Mouse (Mus musculus) adrenal gland (tissue): ENCODE measurements around the gene Hlcs.

Source experiments
- intact Hi-C: fragments of 180-260 bp; cut with DNase I; formaldehyde crosslinking; loops from one replicate; pipeline ENCODE4 v1.15.1; 2025

The Hlcs gene

DNA sequence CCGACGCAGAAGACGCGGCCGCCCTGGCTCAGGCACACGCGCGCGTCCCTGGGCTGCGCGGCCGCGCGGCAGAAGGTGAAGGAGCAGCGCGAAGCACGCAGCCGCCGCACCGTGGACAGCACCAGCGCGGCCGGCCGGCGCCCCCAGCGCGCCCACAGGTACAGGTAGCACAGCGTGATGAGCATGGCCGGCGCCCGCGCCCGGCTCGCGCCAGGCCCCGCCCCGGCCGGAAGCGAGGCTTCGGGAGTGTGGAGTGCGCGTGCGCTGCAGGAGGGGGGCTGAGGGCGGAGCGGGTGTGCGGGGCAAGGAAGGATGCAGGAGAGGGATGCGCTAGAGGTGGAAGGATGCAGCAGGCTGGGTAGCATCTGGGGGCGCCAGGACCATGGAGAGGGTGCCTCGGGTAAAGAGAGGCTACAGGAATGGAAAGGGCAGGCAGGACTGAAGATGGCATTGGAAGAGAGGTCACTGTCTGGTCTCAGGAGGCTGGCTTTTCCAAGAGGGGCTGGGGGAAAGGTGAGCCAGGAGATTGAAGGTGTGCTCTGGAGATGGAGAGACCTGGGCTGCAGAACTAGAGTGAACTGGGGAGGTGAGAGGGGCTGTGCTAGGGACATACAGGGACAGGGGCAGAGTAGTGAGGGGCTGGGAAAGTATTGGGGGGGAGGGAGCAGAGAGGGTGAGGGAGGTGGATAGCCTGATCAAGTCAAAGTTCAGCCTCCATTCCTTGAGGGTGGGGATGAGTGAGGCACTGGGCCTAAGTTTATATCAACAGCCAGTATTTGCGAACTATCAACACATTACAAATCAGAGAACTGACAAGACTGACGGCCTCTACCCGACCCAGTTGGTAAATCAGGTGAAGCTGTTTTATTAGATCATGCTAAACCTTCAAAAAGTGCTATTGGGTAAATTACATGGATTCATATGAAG lies 23.0 kb downstream of the Hlcs start:
- intact Hi-C loops = no loop called here

DNA sequence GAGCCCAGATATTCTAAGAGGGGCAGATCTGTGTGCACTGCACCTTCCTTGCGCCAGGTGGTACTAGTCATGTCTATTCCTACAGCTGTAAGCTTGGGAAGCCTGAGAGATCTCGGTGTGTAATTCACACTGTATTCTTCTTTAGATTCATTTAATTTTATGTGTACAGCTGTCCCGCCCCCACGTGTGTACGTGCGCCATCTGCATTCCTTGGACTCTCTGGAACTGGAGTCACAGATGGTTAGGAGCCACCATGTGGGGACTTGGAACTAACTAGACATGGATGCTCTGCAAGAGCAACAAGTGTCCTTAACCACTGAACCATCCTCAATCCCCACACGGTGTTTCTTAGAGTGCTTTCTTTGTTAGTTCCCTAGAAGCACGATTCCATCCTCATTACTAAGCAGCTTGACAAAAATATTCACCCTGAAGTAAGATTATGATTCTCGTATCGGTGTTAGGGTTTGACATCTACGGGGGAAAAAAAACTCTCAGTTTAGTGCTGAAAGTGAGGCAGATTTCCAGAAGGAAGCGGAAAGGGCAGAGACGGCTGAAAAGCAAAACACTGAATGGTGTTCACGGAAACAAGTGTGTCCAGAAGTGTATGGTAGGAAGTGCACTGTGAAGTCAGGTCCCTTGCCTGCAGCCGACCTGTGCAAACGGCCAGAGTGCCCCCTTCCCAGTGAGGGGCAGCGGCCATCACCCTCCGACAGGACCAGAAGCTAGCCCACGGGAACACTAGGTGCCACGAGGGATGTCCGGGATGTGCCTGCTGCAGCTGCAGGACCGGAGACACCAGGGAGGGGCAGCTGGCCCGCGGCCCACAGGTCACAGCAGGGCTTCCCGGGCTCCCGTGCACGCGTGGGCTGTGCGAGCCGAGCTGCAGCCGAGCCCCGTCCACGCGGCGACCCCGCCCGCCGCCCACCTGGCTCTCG lies 24.0 kb downstream of the Hlcs start:
- intact Hi-C loops = no loop called here

DNA sequence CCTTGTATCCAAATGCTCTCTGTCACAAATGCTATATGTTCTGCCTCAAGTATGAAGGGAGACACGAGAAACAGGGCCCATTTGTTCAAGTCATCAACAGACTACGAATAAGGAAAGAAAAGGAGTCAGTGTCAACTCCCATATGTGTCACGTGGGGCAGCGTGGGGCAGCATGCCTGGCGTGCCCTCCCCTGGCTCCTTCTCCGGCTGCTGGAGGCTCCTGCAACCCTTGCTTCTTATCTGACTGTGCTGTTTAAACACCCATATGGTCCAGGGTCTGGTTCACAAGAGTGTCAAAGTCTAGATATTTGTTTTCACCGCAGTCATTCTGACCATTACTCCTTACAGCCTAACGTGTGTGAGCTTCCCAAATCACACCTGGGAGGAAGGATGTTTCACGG lies 25.5 kb downstream of the Hlcs start:
- intact Hi-C loops = no loop called here

DNA sequence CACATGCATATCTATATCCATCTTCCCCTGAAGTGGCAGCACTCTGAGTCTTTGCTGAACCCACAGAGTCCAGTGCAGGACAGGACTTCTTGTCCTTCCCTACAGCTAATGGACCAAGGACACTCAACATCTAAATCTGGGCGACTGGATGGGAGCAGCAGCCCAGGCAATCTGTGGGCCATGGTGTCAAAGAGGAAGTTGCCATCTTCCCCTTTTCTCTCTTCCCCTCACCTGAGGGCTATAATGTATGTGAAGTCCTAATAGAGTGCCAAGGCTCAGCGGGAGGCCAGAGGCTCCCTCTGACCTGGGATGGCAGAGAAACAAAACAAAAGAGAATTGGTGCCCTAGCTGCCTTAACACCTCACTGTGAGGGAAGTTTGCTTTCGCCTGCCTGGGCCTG lies 29.4 kb downstream of the Hlcs start:
- intact Hi-C loops = no loop called here

DNA sequence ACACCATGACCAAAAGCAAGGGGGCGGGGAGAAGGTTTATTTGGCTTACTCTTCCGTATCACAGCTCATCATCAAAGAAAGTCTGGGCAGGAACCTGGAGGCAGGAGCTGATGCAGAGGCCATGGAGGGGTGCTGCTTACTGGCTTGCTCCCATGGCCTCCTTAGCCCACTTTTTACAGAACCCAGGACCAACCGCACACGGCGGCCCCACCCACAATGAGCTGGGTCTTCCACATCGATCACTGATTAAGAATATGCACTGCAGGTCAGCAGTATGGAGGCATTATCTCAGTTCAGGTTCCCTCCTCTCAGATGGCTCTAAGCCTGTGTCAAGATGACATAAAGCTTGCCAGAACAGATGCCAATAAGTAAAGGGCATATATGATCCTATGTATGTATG lies 42.5 kb downstream of the Hlcs start:
- intact Hi-C loops = loop anchor here (5.0 kb wide), 1 partner anchor 41 kb away; the partner anchor contains the start of gene Hlcs

DNA sequence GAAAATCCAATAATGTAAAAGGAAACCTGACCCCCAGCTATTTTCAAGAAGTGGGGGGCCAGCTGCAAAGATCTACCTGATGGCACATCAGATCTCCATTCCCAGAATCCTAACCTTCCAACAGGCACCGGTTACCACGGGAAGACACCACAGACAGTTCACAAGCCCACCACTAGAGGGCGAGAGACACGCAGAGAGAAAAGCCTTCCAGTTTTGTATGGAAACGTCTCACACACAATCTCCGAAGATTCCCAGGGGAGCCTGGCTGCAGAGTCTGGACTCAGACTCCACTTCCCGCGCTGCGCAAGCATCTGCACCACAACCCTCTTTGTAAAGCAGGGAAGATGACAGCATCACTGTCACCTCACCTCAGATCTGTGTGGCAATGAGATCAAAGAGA lies 43.7 kb downstream of the Hlcs start:
- intact Hi-C loops = loop anchor here (5.0 kb wide), 2 partner anchors 43 to 63 kb away; partner anchors contain the start of gene Hlcs

DNA sequence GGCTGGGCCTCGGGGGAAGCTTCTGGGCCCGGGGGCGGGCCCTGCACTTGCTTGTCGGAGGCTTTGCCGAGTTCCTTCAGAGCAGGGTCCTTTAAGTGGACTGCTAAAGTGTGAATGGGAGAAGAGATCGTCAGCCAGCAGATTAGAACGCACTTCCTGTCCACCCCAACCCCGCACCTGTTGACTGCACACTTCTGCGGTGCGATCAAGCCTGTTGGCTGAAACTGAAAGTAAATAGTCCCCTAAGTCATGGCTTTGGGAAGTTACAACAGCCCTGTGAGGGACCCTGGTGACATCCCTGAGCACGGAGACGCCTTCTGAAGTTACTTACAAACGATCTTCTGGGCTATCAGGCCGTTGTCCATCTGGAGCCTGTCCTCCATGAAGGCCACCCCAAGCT lies 45.2 kb downstream of the Hlcs start:
- intact Hi-C loops = loop anchor here (5.0 kb wide), 1 partner anchor 64 kb away; no protein-coding TSS in a partner anchor

DNA sequence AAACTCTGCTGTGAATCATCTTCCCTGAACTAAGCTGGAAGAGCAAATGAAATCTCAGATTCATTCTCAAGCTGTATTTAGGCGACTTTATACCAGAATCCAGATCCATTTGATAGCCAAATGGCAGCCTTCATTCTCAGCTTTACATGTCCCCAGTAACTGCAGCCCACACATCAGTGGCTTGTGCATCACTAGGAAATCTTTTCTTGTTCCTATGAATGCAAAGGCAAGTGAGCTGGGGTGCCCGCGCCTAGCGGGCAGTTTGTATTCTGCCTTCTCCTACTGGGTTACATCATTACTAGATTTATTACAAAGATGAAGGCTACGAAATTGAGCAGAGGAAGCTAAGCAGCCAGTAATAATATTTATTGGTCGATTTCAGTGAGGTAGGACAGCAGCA lies 48.8 kb downstream of the Hlcs start:
- intact Hi-C loops = loop anchor here (5.0 kb wide), 1 partner anchor 68 kb away; no protein-coding TSS in a partner anchor

DNA sequence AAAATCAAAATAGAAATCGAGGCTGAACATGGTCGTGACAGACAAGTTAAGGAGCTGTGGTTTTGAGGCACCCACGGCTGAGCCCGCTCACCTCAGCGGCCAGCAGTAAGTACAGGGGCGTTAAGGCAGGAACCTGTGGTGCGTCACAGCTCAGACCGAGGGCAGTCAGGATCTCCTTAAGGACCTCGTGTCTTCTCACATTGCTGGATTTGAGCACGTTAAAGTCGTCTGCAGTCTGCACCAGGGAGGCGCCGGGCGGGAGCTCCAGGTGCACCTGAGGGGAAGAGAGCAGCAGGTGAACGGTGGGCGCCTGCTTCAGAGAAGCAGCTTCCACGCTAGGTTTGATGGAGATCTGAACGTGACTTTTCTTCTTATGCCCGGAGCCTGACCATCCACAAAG lies 50.9 kb downstream of the Hlcs start:
- intact Hi-C loops = no loop called here

DNA sequence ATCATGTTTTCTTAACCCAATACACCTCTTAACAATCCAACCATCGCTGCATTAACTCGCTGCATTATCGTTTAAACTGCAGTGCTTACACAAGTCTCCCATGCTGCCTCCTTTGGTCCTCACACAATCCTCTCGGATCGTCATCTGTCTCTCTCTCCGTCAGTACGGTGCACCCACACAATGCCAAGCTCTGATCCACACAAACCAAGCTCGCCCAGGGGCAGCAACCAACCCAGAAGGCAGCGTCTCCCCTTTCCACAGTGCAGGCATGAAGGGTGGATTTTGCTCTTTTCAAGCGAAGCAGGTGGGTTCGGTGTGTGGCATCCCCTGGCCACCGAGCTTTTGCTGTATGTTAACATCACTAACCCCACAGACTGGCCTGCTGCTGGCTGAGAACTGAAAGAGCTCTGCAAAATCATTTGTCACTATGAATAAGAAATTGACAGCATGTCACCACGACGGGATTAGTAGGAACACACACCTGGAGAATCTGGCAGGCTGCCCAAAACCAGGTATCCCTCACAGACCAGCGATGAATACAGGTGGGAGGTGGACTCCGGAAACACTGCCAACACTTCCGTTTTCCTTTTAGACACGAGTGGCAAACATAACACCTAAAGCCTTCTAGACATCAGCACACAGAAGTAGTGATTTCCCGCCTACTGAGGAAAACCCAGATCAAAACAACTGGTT lies 52.3 kb downstream of the Hlcs start:
- intact Hi-C loops = no loop called here

DNA sequence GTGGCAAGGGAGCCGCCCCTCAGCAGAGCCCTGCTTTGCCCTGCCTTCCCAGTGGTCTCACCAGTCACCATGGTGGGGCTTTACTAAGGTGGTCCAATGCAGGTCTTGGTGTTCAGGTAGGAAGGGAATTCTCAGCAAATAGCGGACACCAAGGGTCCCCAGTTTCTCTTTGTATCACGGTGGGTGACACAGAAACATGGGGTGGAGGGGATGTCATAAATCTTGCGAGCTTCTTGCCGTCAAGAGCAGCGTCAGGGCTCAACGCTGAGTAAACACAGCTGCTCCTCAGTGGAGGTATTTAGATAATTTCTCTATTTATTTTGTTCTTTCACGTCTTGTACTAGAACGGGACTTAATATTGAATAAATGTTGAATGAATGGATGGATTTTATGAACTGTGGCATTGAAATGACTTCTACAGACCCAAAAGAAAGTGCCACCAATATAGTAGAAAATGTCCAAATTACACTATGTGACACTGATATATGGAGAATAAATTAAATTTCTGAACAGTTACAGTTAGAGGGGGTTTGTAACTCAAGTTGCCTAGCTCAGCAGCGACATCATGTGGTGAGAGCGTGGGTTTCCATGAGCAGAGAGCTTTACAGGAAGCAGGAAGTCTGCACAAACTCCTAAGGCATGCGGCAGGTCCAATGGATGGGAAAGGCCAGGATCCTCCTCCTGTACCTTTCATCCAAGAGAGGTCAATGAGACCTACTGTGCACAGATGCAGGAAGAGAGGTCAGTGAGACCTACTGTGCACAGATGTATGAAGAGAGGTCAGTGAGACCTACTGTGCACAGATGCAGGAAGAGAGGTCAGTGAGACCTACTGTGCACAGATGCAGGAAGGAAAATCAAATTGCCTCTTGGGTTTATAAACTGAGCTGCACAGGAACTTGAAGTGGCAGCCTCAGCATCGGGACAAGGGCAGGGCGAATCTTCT lies 54.7 kb downstream of the Hlcs start:
- intact Hi-C loops = loop anchor here (1.0 to 2.0 kb wide), 2 partner anchors 220 to 320 kb away; no protein-coding TSS in a partner anchor

DNA sequence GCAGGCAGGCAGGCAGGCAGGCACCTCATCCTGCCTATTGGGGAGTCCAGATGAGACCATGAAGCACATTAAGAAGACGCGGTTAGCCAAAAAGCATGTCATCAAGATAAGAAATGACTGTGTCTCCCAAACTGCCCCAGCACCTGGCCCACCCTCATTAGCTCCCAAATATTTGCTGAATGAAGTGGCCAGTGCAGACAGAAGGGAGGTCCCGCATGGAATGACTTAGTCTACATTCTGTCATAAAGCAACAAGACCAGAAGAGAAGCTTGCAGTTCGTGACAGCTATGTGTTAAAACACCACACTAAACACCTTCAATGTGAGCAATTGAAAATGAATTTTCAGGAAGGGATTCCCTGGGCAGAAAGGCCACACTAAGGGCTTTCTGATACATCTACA lies 57.8 kb downstream of the Hlcs start:
- intact Hi-C loops = no loop called here

DNA sequence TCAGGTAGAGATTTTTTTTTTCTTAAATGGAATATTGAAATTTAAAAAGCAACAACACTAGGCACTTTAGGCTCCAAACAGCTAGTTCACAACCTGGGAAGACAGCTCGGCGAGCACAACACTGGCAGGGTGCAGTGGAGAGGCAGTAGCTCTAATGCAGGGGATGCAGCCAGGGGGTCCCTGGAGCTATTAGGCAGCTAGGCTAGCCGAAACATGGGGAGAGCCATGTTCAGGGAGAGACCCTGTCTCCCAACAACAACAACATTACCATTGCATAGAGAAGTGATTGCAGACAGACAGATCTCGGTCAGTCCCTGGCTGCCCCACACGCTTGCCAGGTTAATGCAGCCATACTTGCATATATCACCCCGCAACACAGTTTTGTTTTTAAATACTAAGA lies 58.3 kb downstream of the Hlcs start:
- intact Hi-C loops = no loop called here

DNA sequence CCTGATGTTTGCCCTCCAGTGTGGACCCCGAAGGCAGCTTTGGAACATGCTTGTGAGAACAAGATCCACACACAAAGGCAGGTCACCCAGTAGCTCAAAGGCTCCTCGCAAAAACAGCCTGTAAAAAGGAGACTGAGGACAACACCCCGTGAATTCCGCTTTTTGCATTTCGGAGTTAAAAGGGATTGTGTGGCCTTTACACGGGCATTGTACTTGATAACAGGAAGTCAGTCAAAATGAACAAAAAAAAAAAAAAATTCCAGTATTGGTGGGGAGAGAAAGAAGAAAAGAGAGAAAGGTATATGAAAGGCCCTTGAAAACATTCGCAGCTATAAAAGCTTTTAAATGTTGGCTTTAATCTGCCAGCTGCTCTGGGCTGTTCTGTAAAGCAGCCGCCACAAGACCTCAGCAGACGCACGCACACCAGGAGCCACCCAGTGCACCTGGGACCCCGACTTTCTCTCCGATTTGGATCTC lies 58.9 kb downstream of the Hlcs start:
- intact Hi-C loops = no loop called here

DNA sequence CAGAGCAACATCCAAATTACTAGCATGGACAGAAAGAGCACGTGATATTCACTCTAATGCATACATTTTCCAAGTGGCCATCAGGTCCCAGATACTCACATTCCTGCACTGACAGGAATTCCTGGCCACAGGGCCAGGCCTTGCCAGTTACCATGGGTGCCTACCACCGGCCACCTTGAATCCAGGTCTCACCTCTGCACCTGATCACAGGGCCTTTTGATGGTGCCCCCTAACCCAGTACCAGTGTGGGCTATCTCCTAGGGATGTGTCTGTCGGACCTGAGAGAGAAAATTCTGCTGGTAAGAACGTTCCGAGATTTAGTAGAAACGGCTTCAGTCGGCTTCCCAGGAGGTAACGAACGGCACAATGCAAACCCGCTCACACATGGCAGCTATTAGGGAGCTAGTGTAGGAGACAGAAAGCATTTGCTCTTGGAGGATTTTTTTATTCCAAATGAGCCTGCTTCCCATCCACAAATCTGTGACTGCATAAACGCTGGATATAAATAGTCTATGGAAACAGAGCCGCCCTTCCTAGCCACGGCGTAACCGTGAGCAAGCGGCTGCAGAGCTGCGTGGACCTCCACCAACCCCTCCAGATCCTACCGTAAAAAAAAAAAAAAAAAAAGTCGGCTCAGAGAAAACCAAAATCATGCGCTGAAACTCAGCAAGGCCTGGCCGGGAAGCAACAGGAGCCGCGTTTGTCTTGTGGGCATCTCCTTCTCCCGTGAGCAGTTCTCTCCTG lies 59.5 kb downstream of the Hlcs start:
- intact Hi-C loops = no loop called here

DNA sequence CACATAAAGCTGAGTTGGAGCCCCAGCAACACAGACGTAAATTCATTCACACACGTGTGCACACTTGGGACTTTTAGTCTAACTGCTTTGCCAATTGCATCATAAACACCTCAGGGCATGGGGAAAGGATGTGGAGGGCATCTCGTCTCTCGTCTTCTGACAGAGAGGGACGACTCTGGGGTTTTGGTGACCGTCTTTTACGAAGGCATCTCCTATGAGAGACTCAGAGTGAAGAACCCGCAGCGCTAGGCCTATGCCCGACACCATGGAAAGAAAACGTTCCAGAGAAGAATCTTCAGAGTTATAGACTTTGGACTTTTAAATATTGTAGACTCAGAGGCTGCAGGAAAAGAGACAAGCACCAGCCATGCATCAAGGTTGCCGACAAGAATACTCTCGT lies 61.6 kb downstream of the Hlcs start:
- intact Hi-C loops = no loop called here

DNA sequence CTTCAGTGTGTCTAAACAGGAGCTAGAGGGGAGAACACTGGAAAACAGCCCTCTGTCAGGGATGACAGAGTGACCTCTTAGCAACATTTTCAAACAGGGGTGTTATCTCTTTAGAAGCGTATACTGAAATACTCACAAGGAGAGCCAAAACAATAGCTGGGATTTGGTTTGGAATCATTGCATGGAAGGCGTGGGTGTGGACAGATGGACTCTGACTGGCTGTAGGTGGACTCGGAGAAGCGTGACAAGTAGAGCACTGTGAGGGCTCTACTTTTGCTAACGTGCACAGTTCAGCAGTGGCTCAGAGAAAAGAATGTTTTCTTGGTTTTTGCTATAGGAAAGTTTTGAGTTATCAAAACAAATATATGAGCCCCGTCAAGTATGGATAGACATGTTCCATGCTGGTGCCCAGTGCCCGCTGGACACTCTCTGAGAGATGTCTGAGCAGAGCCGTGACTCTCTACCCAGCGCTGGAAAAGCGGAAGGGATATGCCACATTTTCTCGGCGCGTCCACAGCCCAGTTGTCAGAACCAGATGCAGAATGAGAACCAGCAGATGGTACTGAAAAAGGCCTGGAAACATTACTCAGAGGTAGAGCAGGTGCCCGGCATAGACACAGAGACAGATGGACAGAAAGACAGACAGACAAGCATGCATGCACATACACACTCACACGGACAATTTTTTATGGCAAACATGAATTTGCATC lies 62.6 kb downstream of the Hlcs start:
- intact Hi-C loops = no loop called here

DNA sequence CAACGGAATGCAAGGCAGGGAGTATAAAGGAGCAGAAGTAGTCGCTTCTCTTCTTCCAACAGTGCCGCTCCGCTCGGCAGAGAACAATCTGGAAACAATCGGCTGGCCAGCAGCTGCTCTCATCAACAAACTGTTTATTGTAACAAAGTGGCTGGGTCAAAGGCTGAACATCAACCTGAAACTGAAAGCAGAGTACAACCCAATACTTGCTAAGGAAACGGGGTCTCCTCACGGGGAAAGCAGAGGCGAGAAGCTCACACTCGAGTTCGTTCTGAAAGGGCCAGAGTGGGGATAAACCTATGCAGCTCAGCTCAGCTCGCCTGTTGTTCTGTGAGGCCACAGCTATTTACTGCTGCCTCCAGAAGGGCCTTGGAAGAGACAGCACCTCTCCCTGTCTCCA lies 63.2 kb downstream of the Hlcs start:
- intact Hi-C loops = no loop called here

DNA sequence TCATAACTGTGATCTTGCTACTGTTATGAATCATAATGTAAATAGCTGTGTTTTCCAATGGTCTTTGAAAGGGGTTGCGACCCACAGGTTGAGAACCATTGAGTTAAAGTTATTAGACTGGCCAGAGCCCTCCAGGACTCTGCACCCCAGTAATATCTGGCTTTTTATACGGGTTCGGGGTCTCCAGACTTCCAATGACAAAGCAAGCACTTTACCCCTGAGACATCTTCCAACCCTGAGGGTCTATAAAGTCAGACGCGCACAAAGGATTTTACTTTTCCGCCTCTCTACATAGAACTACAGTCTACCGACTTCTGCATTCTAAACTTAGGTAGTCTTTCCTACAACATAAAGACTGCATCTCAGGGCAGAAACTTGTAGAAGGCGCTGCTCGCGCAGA lies 63.7 kb downstream of the Hlcs start:
- intact Hi-C loops = no loop called here
